Mouse (Mus musculus) spleen, postnatal 10 days (tissue): ENCODE data around the gene Crocc.
A peak's percentile ranks its signal among the peaks of the same experiment; 100 is the strongest.

Source experiments
- DNase-seq, 2 experiments: peaks; one replicate each; pipeline ENCODE4 v3.0.0; 2021 to 2022; ENCODE audit warnings: low spot score in 2 of 2

Gene Crocc

GRCm38 (mm10) chr4:141067516-141068046 lies 7.2 kb upstream of the Crocc start:
- no peak for DNase-seq

DNA sequence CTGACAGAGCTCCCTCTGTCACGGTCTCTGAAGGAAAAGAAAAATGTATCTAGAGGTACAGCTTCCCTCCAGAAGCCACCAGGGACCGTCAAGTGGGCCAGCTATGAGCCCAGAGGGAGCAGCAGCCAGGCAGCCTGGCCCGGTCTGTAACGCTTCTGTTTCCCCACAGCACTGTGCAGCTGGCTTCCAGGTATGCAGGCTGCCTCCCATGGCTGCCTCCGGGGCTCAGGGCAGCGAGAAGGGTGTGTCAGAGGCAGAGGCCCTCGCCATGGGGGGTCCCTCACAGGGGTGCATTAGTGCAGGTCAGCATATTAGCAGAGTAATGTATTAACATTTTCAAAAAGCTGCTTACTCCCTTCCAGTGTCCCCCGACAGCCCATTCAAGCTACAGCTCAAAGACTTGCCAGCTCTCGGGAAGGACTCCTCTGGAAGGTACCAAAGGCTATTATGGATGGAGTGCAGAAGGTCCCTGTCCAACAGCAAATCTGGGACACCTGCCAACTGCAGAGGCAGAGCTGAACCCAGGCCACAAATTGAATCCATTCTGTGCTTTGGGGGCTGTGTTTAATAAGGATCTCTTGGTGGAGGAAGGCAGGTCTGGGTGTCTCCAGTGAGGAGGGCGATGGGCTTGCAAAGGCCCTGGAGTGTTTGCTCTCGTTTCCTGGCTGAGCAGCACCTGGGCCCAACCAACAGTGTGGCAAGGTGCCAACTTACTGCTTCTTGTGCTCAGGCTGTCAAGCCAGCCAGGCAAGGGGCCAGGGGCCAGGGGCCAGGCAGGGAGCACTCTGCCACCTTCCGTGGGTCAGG lies 6.6 kb upstream of the Crocc start:
- no peak for DNase-seq

DNA sequence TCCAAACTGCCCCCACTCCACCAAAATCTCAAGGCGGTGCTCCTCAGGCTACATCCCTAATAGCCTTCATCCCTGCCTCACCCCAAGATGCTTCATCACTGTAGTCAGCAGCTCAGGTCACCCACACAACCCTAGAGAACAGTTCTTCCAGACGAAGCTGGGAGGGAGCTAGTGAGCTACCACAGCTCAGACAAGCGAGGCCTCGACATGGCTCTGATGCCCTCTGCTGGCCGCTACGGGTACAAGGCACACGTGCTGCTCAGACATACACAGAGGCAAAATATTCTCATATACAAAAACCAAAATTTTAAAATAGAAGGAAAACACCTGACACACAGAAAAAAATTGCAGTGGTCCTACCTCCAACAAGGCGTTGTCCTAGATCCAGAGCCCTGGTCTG lies 4.8 kb upstream of the Crocc start:
- DNase-seq: peak; percentile 70 to 90

GRCm38 (mm10) chr4:141064104-141064659 lies 3.8 kb upstream of the Crocc start:
- no peak for DNase-seq

GRCm38 (mm10) chr4:141059616-141060425 lies 529 bp downstream of the Crocc start:
- no peak for DNase-seq

GRCm38 (mm10) chr4:141058835-141059234 lies 1.5 kb downstream of the Crocc start:
- no peak for DNase-seq

- DNase-seq: no peak
Observed at GRCm38 (mm10) chr4:141056970-141057369, 3.4 kb downstream of the Crocc start.

DNA sequence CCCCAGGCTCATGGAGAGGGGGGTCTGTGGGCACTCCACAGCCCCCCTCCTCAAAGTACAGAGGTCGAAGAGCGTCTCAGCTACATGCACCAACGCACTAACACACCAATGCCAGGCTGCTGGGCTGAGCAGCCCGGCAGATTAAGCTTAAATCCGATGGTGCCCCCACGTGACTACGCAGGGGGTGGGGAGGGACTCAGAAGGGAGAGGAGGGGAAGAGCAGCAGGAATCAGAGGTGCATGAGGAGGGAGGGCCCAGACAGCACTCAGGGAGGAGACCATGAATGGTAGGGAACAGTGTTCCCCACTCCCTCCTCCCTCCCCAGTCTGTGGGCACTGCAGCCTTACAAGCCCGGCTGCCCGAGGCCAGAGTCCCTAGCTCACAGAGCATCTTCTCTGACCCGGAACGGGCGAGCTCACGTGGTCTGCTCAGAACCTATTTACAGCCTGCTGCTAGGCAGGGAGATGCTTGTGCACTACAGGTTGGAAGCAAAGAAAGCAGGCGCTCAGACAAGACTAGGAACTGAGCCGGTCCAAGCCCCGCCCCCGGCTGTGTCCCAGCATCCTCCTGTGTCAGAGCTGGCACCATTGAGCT lies 6.7 kb downstream of the Crocc start:
- DNase-seq: no peak

GRCm38 (mm10) chr4:141053138-141053537 lies 7.2 kb downstream of the Crocc start:
- no peak for DNase-seq

DNA sequence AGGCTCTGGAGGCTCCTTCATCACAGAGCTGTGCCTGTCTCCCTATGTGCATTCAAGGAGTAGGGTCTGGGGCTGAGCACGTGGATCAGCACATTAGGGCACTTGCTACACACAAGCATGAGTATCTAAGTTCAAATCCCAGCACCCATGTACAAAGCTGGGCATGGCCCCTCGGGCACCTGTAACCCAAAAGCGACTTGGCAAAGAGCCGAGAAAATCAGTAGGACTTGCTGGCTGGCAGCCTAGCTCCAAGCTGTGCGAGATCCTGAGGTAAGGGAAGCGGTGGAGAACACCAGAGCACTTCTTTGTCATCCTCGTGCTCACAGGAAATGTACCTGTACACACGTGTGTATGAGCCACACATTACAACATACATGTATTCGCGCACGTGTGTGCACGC lies 7.9 kb downstream of the Crocc start:
- no peak for DNase-seq

DNA sequence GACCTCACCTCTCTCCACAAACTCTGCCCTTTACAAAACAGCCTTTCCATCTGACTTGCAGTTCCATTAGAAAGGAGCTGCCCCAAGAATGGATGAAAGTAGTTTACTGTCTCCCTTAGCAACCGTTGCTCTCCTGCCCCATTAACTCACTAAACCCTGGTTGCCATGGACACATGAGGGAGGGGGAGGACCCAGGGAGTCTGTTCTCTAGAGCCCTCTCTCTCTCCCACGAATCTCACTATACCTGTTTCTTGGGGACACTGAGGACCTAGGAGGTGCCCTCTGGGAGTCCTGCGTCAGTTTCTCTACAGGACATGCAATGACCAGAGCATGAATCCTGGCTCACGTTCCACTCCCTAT lies 10.9 kb downstream of the Crocc start:
- no peak for DNase-seq

- DNase-seq: no peak
Observed at GRCm38 (mm10) chr4:141048810-141049475, 11.4 kb downstream of the Crocc start.

DNA sequence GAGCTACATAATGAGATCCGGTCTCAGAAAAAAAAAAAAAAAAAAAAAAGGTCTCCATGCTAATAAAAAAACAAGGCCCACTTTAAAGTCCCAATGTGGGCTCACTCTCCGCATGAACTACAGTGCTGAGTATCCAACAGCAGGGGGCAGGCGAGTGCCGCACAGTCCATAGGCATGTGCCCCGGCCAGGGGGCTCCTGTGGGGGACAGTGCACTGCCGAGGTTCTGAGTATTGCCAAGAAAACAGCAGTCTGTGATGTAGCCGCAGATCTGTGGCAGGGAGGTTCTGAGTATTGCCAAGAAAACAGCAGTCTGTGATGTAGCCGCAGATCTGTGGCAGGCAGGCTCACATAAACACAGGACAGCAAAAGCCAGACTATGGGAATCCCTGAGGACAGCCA lies 15.5 kb downstream of the Crocc start:
- DNase-seq: peak in 1 of 2 experiments; percentile 74

DNA sequence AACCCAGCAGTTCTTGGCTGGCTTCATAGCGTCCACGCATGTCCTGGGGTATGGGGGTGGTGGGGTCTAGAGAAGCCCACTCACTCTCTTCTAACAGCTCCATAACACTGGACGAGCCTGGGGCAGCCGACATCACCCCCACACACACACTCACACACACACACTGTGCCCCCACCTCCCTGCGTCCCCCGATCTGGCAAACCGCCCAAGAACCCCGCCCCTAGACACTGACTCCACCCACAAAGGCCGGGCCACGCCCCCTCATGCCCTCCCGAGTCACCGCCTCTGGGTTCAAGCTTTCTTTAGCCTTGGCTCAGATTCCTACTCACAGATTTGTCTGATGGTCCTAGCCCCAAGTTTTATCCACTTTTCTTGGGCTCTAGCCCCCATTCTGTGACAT lies 19.2 kb downstream of the Crocc start:
- peak in 1 of 2 experiments; percentile 48 for DNase-seq

- DNase-seq: peak in 1 of 2 experiments; percentile 45
Observed at GRCm38 (mm10) chr4:141033606-141034549, 26.5 kb downstream of the Crocc start.

DNA sequence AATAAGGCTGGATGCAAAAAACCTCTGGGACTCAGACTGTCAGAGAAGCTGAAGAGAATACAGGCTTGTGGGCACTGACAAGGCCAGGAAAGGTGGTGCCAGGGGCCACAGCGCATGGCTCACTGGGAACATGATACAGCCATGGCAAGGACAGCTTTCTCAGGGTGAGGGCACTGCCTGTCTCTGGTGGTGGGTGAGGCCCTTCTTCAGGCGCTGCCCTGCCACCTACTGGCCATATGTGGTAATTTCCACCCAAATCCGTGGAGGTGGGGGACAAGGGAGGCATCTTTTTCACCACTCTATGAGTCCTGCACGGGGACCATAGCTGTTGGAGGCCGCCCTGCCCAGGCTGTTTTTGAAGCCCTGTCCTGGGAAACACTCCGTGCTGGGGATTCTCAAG lies 28.6 kb downstream of the Crocc start:
- DNase-seq: peak; percentile 74 to 87

GRCm38 (mm10) chr4:141030541-141031206 lies 29.7 kb downstream of the Crocc start:
- DNase-seq: no peak

DNA sequence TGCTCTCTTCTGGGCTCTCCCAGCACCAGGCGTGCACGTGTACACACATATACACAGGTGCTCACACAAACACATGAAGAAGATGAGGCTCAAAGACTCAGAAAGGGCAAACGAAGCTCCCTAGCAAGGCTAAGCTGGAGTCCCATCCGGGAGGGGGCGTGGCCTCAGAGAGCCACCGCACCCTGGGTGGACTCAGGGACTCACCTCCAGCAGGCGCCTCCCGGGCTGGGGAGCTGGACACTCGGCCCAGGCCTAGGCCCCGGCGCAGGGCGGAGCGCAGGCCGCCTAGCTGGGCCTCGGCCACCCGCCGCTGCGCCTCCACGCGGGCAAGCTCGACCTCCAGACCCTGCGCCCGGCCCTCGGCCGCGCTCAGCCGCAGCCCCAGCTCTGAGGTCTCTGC lies 35.4 kb downstream of the Crocc start:
- no peak for DNase-seq

DNA sequence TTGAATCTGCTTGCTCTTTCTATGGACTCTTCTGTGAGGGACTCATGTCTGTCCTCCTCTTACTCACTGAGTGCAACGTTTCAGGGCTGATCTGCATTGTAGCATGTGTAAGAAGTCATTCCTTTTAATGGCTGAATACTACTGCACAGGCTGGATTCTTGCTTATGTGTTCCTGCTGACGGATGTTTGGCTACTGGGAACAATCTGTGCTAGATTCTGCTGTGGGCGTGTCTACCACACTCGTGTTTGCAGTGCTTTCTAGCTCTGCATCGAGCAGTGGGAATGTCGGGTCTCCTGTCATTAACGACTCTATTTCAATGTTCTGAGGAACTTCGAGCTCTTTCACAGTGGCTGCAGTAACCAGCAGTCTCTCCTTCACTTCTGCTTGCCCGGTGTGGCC lies 36.3 kb downstream of the Crocc start:
- no peak for DNase-seq

DNA sequence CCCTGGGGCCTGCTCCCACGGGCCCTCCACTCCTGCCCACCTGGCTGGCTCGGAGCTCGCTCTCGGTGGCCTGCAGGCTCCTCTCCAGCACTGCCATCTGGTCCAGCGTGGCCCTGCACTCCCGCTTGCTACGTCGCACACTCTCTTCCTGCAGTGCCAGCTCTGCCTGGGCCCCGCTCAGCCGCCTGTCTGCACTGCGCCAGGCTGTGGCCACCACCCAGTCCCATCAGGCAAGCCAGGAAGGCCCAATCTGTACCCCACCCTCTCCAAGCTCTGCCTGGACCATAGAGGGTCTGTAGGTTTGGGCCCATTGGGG lies 38.8 kb downstream of the Crocc start:
- DNase-seq: no peak
